Comparison of ENCODE assay signal across 9 mouse cellular contexts in the genomic region with DNA sequence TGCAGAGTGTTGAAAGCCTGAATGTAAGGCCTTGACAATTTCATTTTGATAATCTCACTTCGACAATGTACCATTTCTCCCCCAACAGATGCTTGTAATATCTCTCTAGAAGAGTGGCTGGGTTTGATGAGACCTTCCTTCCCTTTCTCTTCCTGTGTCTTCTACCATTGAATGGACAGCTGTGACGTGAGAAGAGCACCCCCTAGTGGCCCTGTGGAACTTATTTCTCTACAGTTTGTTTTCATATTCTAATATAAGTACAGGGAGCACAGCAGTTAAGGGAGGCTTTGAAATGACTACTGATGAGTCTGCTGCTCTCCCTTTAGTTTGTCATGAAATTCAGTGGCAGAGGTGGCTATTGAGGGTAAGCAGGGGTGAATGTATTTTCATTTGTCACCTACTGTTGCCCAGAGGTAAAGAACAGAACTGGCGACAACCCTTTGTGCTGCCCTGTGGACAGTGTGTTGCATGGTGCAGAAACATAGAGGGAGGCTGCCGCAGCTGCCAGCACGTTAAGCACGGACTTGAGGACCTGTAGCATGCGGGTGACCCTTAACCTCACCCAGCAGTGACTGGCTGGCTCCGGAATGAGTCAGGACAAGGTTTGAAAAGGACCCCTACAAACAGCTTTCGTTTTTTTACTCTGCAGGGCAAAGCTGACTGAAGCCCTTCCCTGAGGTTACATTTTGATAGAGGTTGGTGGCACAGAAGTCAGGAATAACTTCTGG. TPM values are rescaled to one million over a fixed set of nuclear protein-coding genes. Genes with fewer than 3 reads are reported as not detected.
A peak's percentile ranks its signal among the peaks of the same experiment; 100 is the strongest.
DNase-seq lines count a peak whose midpoint lies in the region; ATAC-seq and TF ChIP-seq lines count a peak whose summit lies in the region.
"Had no signal": no experiment of that assay in that cellular context is flagged by ENCODE, and none has a peak within 500 bp of the region (broad histone marks: within the 10 kb centered on the region; RNA-seq: fewer than 3 reads in every experiment).

No protein-coding gene starts in this region.

- H3K27ac ChIP-seq in ES-E14 (ENCODE audit: insufficient read depth, low read depth, low read length, poor library complexity, severe bottlenecking) = no peak overlapping the region
- no peak overlapping the region for H3K27ac ChIP-seq in limb, embryonic 11.5 days (replicated peaks; ENCODE audit: low read depth, low read length)
- H3K27ac ChIP-seq: heart, embryonic 13.5 days; neural tube, embryonic 12.5 days had no signal

- H3K36me3 ChIP-seq in ES-E14 (ENCODE audit: control insufficient read depth, insufficient read depth, low read length, poor library complexity, severe bottlenecking) = no peaks in the 10 kb centered on the region
- no peaks in the 10 kb centered on the region for H3K36me3 ChIP-seq in limb, embryonic 11.5 days (ENCODE audit: control insufficient read depth, insufficient read depth, low read length)
- H3K36me3 ChIP-seq: heart, embryonic 13.5 days; neural tube, embryonic 12.5 days had no signal

- H3K27me3 ChIP-seq in limb, embryonic 11.5 days (ENCODE audit: control insufficient read depth, insufficient read depth, low read length) = no peaks in the 10 kb centered on the region
- H3K27me3 ChIP-seq: heart, embryonic 13.5 days; neural tube, embryonic 12.5 days had no signal

- no peaks in the 10 kb centered on the region for H3K4me1 ChIP-seq in ES-E14 (ENCODE audit: control insufficient read depth in 2 of 2, insufficient read depth in 2 of 2, low read length in 2 of 2, poor library complexity in 1 of 2)
- no peaks in the 10 kb centered on the region for H3K4me1 ChIP-seq in limb, embryonic 11.5 days (ENCODE audit: control insufficient read depth, insufficient read depth, low read length)
- H3K4me1 ChIP-seq: heart, embryonic 13.5 days; neural tube, embryonic 12.5 days had no signal

- no peak for ATAC-seq in limb, embryonic 11.5 days (ENCODE audit: insufficient number of reproducible peaks, low FRiP score, low TSS enrichment, low read depth)

- in situ Hi-C loops in ES-E14 (cut with MboI; ENCODE audit: low sequenced_read_pairs in 2 of 2, unreplicated experiment in 2 of 2) = loop anchor here in 1 of 2 experiments (25.0 kb wide), 1 partner anchor 302 kb away; the partner anchor contains the start of gene Slc35f4

- H3K4me3 ChIP-seq in ES-E14 (ENCODE audit: insufficient read depth in 1 of 2, low read depth in 1 of 2, low read length in 2 of 2, poor library complexity in 1 of 2, severe bottlenecking in 1 of 2) = no peak overlapping the region
- no peak overlapping the region for H3K4me3 ChIP-seq in limb, embryonic 11.5 days (ENCODE audit: low read depth, low read length)
- H3K4me3 ChIP-seq: heart, embryonic 13.5 days; neural tube, embryonic 12.5 days had no signal

- H3K9ac ChIP-seq in ES-E14 (ENCODE audit: insufficient read depth, low read depth, low read length, poor library complexity, severe bottlenecking) = no peak overlapping the region
- no peak overlapping the region for H3K9ac ChIP-seq in limb, embryonic 11.5 days (ENCODE audit: low read length)
- H3K9ac ChIP-seq: heart, embryonic 13.5 days; neural tube, embryonic 12.5 days had no signal

- DNase-seq in left cerebral cortex, adult 11 months (ENCODE audit: low spot score) = peak; percentile 12
- DNase-seq in left cerebral cortex, adult 8-10 months (ENCODE audit: low spot score in 2 of 2) = no peak
- peak; percentile 53 for DNase-seq in ES-E14 (ENCODE audit: low read depth, low spot score)
- peak; percentile 66 for DNase-seq in adrenal gland, postnatal 14 days
- DNase-seq in forelimb bud, embryonic 11.5 days (ENCODE audit: low read depth, low spot score) = peak; percentile 33
- peak; percentile 61 for DNase-seq in limb, embryonic 11.5 days (ENCODE audit: low spot score)
- DNase-seq in right cerebral cortex, postnatal 14 days = peak; percentile 35

- H3K9me3 ChIP-seq in ES-E14 (ENCODE audit: control insufficient read depth, insufficient read depth, low read depth, low read length) = no peaks in the 10 kb centered on the region
- no peaks in the 10 kb centered on the region for H3K9me3 ChIP-seq in limb, embryonic 11.5 days (ENCODE audit: control insufficient read depth, low read length)
- H3K9me3 ChIP-seq: heart, embryonic 13.5 days; neural tube, embryonic 12.5 days had no signal

- H3K4me2 ChIP-seq in limb, embryonic 11.5 days (ENCODE audit: low read depth, severe bottlenecking) = no peak overlapping the region
- H3K4me2 ChIP-seq: heart, embryonic 13.5 days; neural tube, embryonic 12.5 days had no signal

- 50% methylated on average over 9 of the region's 9 CpGs for WGBS in limb, embryonic 11.5 days

TF ChIP-seq in ES-E14, 5 proteins besides CTCF, POLR2A, EP300 and RAD21:
- TF ChIP-seq ZC3H11A (IDR thresholded peaks at IDR 0.05; ENCODE audit: borderline replicate concordance, low read depth, low read length) = peak; percentile 57; the same call in 1 of the 2 replicates
- no peak for TF ChIP-seq ZNF384 (IDR thresholded peaks at IDR 0.05; ENCODE audit: low read depth, low read length)
- no peak for TF ChIP-seq CHD2 (IDR thresholded peaks at IDR 0.05; ENCODE audit: low read depth, low read length)
- no peak for TF ChIP-seq HCFC1 (IDR thresholded peaks at IDR 0.05; ENCODE audit: borderline replicate concordance, insufficient read depth, low read length)
- no peak for TF ChIP-seq MAFK (IDR thresholded peaks at IDR 0.05; ENCODE audit: insufficient read depth, low read depth, low read length)

RNA-seq across cellular contexts. Expression of gene ccdc198, which starts 10.3 kb away (rescaled TPM):
- not detected for total RNA-seq in left cerebral cortex, adult 8-10 months (2022)
- not detected in 2 replicates for total RNA-seq in ES-E14 (2012; rRNA removed)
- not detected in 2 replicates for total RNA-seq in adrenal gland, postnatal 14 days (2021)
- 0.05 and 0.27 TPM in 2 replicates for polyA plus RNA-seq in limb, embryonic 11.5 days (2014; fragmentation: Nextera tagmentation; extraction: Ambion mirVana)

Comparison
In these comparisons a context has a peak if more than half of its experiments do, and no peak if none do; other contexts are left out.
1. DNase-seq: peak in left cerebral cortex, adult 11 months (single experiment), ES-E14 (single experiment), adrenal gland, postnatal 14 days (single experiment), forelimb bud, embryonic 11.5 days (single experiment), limb, embryonic 11.5 days (single experiment) and right cerebral cortex, postnatal 14 days (single experiment); none in left cerebral cortex, adult 8-10 months (0 of 2).